In genomic region chr15:85698345-85699034, GRCm38 (mm10) we compare ENCODE assay signal across 14 mouse cellular contexts. TPM values are rescaled to one million over a fixed set of nuclear protein-coding genes. Genes with fewer than 3 reads are reported as not detected.
A peak's percentile ranks its signal among the peaks of the same experiment; 100 is the strongest.
DNase-seq lines count a peak whose midpoint lies in the region; ATAC-seq and TF ChIP-seq lines count a peak whose summit lies in the region.
"Had no signal": no experiment of that assay in that cellular context is flagged by ENCODE, and none has a peak within 500 bp of the region (broad histone marks: within the 10 kb centered on the region; RNA-seq: fewer than 3 reads in every experiment).

No protein-coding gene starts in this region.

- peak; percentile 44 for DNase-seq in cerebellum, adult 11-12 months
- no peak for DNase-seq in cerebellum, postnatal 14 days
- DNase-seq in kidney, adult 18-20 months = peak; percentile 51
- no peak for DNase-seq in kidney, postnatal 10 days
- DNase-seq in left cerebral cortex, adult 18-20 months (ENCODE audit: low spot score in 2 of 2) = no peak
- DNase-seq: B cell, adult 2 months; midbrain, embryonic 14.5 days; right cerebral cortex, postnatal 25 days; thymus, postnatal 4 days had no signal

- H3K9ac ChIP-seq in midbrain, embryonic 13.5 days (replicated peaks) = no peak overlapping the region
- H3K9ac ChIP-seq: limb, embryonic 12.5 days had no signal

- H3K4me3 ChIP-seq in C2C12 (ENCODE audit: insufficient read depth, poor library complexity, severe bottlenecking) = no peak overlapping the region
- H3K4me3 ChIP-seq in midbrain, embryonic 13.5 days (replicated peaks) = no peak overlapping the region
- H3K4me3 ChIP-seq: limb, embryonic 12.5 days had no signal

- 0 out of 2 replicates have a peak, but pooled peaks have one; percentile 43 for ATAC-seq in erythroid progenitor cell, adult 5-6 weeks (replicated peaks; ENCODE audit: low FRiP score, poor library complexity, severe bottlenecking)
- ATAC-seq in midbrain, embryonic 13.5 days = no peak
- ATAC-seq: forebrain, embryonic 16.5 days had no signal

- H3K9me3 ChIP-seq in midbrain, embryonic 13.5 days = no peaks in the 10 kb centered on the region
- H3K9me3 ChIP-seq: limb, embryonic 12.5 days had no signal

- H3K79me3 ChIP-seq in C2C12 (ENCODE audit: low read depth) = peaks cover 66% of the 10 kb centered on the region

- peaks cover 100% of the 10 kb centered on the region for H3K79me2 ChIP-seq in C2C12 (ENCODE audit: control insufficient read depth, insufficient read depth)

- no peak overlapping the region for H3ac ChIP-seq in C2C12 (ENCODE audit: control insufficient read depth, insufficient read length, low read depth)

- peaks cover 100% of the 10 kb centered on the region for H3K36me3 ChIP-seq in C2C12 (ENCODE audit: control insufficient read depth, insufficient read depth)
- H3K36me3 ChIP-seq in midbrain, embryonic 13.5 days = peaks cover 92% of the 10 kb centered on the region

- peaks cover 15% of the 10 kb centered on the region for H3K4me1 ChIP-seq in midbrain, embryonic 13.5 days (replicated peaks)

- H3K4me2 ChIP-seq in midbrain, embryonic 13.5 days (replicated peaks) = no peak overlapping the region
- H3K4me2 ChIP-seq: limb, embryonic 12.5 days had no signal

- TF ChIP-seq CTCF in C2C12 (IDR thresholded peaks at IDR 0.05; ENCODE audit: control insufficient read depth, insufficient read depth, insufficient read length) = no peak

- WGBS in midbrain, embryonic 13.5 days = 88% methylated on average over 14 of the region's 14 CpGs

- no peak overlapping the region for H3K27ac ChIP-seq in midbrain, embryonic 13.5 days
- H3K27ac ChIP-seq: limb, embryonic 12.5 days had no signal

- H3K27me3 ChIP-seq in C2C12 (ENCODE audit: control insufficient read depth, insufficient read depth, insufficient read length) = no peaks in the 10 kb centered on the region
- peaks cover 8% of the 10 kb centered on the region; the same call in 1 of the 2 replicates for H3K27me3 ChIP-seq in midbrain, embryonic 13.5 days

TF ChIP-seq in C2C12, 6 proteins besides CTCF, POLR2A, EP300 and RAD21:
- peak; percentile 10 for TF ChIP-seq MYOD1 (IDR thresholded peaks at IDR 0.05; ENCODE audit: control insufficient read depth, insufficient read length, low read depth)
- no peak for TF ChIP-seq CEBPB (IDR thresholded peaks at IDR 0.05; ENCODE audit: low read depth)
- no peak for TF ChIP-seq FOSL1 (IDR thresholded peaks at IDR 0.05; ENCODE audit: insufficient read depth, low read length, poor library complexity, severe bottlenecking)
- TF ChIP-seq USF1 (IDR thresholded peaks at IDR 0.05; ENCODE audit: low read depth) = peak; percentile 85
- no peak for TF ChIP-seq MYOG (IDR thresholded peaks at IDR 0.05; ENCODE audit: control insufficient read depth, extremely low read depth, insufficient read length)
- TF ChIP-seq MAX (IDR thresholded peaks at IDR 0.05) = no peak
TF ChIP-seq in C2C12: peak in this region for 2.

RNA-seq across cellular contexts. Expression of gene Ppara, which starts 36.3 kb away (rescaled TPM):
- 0.08 TPM for polyA plus RNA-seq in C2C12 (2012; fragmentation: generic; extraction: Trizol)
- total RNA-seq in erythroid progenitor cell, adult 5-6 weeks (2015; ENCODE audit: low replicate concordance) = not detected in 2 replicates
- total RNA-seq in erythroid progenitor cell, adult 5-6 weeks (2017; ENCODE audit: low replicate concordance) = not detected in 2 replicates
- total RNA-seq in left cerebral cortex, adult 18-20 months (2021) = 1 to 10 TPM; 3.2 to 4.1 TPM
- polyA plus RNA-seq in midbrain, embryonic 13.5 days (2015; fragmentation: Nextera tagmentation; extraction: Ambion mirVana) = 0.54 and 0.96 TPM in 2 replicates

Comparison
In these comparisons a context has a peak if more than half of its experiments do, and no peak if none do; other contexts are left out.
1. DNase-seq: peak in cerebellum, adult 11-12 months (single experiment) and kidney, adult 18-20 months (single experiment); none in cerebellum, postnatal 14 days (0 of 2), kidney, postnatal 10 days (single experiment) and left cerebral cortex, adult 18-20 months (0 of 2).
2. RNA of gene Ppara, which starts 36.3 kb away (total RNA-seq): 3.2 to 4.1 TPM in left cerebral cortex, adult 18-20 months; not detected in erythroid progenitor cell, adult 5-6 weeks; every median in the first group is over 4 times any median in the second.